Mouse (Mus musculus): ENCODE data around the gene Rap1gds1.
A peak's percentile ranks its signal among the peaks of the same experiment; 100 is the strongest.

Rap1gds1 gene

GRCm38 (mm10) chr3:139074484-139075211, at the start of gene Rap1gds1:
Gene Rap1gds1, minus strand, starts transcription at chr3:139075201.
- DNase-seq (ENCODE audit: low read depth, low spot score), result peak; percentile 32

DNA sequence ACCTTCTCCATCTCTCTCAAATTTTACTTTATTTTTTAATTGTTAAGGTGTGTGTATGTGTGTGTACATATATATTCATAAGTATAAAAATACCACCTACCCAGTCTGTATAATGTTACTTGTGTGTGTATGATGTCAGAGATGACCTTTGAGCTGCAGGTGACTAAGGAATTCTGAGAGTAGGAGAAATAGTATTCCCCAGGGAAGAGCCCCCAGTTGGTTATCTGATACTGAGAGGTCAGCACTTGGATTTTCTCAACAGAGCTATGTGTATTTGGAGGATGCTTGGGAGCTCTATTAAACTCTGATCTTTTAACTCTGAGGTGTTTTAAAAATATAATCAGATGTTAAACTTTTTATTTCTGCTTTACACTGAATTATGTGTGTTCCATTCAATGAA, 43.4 kb upstream of the Rap1gds1 start:
- DNase-seq (ENCODE audit: low read depth, low spot score), result no peak

- no peak for DNase-seq (ENCODE audit: low read depth, low spot score)
These were observed 41.8 kb upstream of the Rap1gds1 start for GRCm38 (mm10) chr3:139116733-139117337.

DNA sequence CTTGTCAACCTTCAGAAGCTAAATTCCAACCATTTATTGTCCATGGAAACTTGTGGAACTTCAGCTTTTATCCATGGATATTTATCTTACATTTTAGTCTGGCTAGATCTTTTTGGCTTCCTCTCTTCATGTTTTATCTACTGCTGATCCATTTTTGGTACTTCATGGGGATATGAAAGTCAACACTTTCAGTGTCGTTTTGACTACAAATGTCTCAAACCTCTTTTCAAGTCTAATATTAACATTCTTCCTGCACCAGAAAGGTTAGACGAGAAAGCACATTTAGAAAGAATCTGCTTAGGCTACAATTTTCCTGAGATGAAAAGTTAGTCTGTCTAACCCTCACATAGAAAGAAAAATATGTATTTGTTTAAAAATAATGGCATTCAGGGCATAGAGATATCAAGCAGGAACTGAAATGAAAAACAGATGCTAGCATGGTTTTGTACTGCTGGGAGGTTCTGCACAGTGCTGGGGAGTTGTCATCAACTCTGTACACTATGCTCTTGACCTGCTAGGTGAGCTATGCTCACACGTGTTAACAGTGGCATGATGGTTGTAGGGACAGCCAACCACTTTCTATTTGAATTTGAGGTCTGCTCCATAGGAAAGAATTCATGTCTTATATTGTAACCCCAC, 37.5 kb upstream of the Rap1gds1 start:
- no peak for DNase-seq (ENCODE audit: low read depth, low spot score)

DNA sequence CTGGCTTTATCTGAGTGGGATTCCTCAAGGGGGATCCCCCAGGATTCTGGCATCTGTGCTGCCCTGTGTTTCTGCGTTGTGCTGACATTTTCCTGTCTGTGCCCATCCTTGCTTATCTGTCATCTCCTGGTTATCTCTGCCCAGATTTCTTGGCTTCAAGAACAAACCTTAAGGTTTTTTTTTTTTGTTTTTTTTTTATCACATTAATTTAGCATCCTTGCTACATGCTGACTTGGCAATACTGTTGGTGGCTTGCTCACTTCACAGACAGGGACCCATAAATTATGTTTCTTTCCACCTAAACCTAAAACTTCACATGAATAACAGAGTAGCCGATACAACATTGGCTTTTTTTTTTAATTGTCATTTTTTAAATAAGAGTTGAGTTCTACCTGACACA, 36.9 kb upstream of the Rap1gds1 start:
- DNase-seq (ENCODE audit: low read depth, low spot score), result no peak

DNA sequence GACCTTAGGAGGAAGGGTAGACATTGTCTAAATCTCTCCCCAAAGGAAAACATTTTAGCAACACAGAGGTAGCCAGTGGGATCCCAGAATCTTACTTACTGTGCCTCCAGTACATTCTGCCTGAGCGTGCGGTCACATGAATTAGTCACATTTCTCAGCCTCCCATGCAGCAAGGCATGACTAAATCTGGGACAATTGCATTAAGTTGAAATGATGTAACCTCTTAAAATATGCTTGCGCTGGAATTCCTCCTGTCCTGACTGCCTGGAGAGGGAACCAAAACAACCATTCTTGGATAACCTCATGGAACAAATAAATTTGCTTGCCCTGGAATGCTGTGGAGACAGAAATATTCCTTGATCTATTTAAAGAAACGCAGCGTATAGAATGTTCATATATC, 33.2 kb upstream of the Rap1gds1 start:
- no peak for DNase-seq (ENCODE audit: low read depth, low spot score)

DNA sequence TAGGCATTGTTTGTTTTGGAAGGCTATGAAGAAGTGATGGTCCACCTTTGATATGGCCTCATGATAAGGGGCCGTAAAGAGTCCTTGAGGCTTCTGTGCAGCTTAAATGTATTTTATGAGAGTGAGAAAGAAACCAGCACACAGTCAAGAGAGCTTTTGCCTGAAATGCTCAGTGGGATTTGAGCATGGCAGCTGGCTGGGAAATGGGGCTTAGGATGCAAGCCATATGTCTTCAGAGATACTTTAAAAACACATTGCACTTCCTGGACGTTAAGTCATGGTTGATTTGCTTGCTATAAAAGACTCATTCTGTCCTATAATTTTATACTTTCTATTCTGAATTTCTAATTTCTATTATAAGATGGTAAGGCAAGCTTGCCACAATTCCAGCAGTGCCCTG, 28.9 kb upstream of the Rap1gds1 start:
- no peak for DNase-seq (ENCODE audit: low read depth, low spot score)

GRCm38 (mm10) chr3:139103346-139103745, 28.3 kb upstream of the Rap1gds1 start:
- DNase-seq (ENCODE audit: low read depth, low spot score), result no peak

DNA sequence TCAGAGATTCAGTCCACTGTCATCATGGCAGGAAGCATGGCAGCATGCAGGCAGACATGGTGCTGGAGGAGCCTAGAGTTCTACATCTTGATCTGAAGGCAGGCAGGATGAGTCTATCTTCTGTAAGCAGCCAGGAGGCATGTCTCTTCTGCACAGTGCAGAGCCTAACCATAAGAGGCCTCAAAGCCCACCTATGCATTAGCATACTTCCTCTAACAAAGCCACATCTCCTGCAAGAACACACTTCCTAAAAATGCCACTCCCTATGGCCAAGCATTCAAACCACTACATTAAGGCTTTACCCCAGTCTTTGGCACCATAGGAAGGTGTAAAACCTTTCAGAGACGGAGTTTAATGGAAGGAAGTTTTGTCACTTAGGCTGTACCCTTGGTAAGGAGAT, 26.9 kb upstream of the Rap1gds1 start:
- no peak for DNase-seq (ENCODE audit: low read depth, low spot score)

DNA sequence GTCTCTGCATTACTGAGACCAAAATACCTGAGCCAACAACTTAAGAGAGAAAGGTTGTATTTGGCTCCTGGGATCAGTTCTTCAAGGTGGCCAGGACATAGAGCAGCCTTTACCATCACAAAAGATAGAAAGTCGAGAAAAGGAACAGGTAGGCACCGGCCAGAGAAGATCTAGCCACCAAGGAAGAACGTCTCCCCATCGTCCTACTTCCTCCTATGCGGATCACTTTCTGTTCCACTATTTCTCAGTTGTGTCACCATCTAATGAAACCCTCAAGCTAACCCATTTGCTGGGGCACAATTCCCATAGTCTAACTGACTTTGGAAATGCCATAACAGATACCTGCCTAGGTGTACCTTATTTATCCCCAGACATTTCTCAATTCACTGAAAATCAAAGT, 24.3 kb upstream of the Rap1gds1 start:
- DNase-seq (ENCODE audit: low read depth, low spot score), result no peak

DNA sequence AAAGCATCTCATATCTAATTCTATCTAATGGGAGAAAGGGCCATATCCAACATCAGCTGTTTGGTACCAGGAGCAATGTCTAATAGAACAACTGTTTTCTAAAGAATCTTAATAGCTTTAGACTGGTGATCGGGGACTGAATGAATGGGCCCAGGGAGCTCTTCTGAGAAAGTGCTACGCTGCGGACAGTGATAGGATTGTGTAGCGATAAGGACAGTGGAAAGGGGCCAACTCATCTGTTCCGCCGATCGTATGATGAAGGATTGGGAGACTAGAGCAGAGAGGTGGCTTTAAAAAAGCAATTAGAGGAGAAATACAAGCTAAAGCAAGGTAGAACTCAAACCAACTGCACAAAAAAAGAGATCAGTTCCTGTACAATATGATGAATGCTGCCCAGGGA, 20.9 kb upstream of the Rap1gds1 start:
- DNase-seq (ENCODE audit: low read depth, low spot score), result no peak

GRCm38 (mm10) chr3:139088526-139088925, 13.5 kb upstream of the Rap1gds1 start:
- no peak for DNase-seq (ENCODE audit: low read depth, low spot score)

DNA sequence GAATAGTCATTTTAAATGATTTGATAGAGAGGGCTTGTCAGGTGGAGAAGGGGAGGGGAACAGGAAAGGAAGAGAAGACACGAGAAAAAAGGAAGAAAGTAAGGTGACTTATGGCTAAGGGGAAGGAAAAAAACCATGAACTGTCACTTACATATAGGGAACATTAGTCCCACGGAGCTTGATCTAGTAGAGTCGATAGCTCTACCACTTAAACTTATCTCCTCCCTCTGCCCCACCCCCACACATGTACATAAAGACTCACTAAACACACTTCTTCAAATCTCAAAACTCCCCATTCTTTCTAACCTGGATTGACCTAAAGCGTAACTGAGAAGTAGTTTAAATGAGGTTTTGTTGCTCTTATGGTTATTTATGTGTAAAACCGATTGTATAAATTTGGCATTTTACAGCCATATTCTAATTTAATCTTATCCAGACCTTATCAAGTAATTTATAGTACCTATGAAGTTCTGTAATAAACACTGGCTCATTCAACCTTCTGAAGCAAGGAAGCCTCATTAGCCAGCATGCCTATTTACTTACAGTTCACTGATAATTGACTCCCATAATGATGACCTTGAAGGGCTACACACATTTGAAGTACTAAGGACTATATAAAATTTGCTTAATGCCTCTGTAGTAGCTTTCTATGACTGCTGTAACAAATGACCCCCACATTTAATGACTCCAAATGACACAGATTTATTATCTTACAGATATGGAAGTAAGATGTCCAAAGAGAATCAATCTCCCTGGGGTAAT, 9.0 kb upstream of the Rap1gds1 start:
- no peak for DNase-seq (ENCODE audit: low read depth, low spot score)

DNA sequence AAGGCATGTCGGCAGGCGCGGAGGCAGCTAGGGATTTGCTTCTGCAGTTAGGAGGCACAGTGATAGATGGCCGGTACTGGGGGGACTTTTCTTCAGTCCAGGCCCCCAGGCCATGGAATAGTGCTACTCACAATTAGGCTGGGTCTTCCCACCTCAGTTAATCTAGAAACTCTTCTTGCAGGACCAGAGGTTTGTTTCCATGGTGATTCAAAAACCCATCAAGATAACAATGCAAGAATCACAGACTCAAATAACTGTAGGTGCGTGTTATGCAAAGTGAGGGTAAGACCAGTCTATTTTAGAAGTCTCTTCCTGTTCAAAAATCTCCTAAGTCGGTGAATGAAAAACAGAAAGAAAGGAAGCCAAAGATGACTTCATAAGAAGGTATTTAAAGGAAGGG, 4.8 kb upstream of the Rap1gds1 start:
- no peak for DNase-seq (ENCODE audit: low read depth, low spot score)

DNA sequence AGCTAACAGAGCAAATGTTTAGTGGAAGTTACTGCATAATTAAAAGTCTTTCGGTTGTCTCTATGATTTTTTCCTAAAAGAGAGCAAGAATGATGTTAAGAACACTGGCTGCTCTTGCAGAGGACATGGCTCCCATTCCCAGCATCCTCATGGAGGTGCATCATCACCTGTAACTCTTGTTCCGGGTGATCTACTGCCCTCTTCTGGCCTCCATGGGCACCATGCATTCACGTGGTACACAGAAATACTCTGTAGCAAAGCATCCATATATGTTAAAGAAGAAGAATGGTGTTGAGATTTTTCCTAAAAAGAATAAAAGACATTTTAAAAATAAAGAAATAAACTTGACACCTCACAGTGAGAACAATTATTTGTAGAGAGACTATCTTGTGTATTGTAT, 3.0 kb upstream of the Rap1gds1 start:
- no peak for DNase-seq (ENCODE audit: low read depth, low spot score)

GRCm38 (mm10) chr3:139076059-139076455, 1.1 kb upstream of the Rap1gds1 start:
- DNase-seq (ENCODE audit: low read depth, low spot score), result no peak

- peak; percentile 73 for DNase-seq (ENCODE audit: low read depth, low spot score)
These were observed 495 bp upstream of the Rap1gds1 start for GRCm38 (mm10) chr3:139075333-139076058.

GRCm38 (mm10) chr3:139073801-139074483, 1.1 kb downstream of the Rap1gds1 start:
- no peak for DNase-seq (ENCODE audit: low read depth, low spot score)

- DNase-seq (ENCODE audit: low read depth, low spot score), result no peak
These were observed 5.5 kb downstream of the Rap1gds1 start for GRCm38 (mm10) chr3:139069539-139069938.

DNA sequence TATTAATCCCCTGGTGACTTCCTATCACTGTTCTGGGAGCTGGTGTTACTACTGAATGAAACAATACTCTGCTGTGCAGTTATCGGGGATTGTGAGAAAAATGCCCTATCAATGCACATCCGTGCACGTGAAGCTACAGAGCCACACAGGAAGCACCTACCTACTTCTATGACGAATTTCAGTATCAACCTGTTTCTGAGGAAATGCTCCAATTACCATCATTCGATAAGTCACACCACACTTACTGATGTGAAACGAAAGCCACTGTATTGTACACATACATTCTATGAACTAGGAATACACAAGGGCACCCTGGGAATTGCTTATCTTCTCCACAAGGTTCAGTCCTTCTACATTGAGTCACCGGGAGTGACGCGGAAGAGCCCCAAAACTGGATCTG, 10.9 kb downstream of the Rap1gds1 start:
- no peak for DNase-seq (ENCODE audit: low read depth, low spot score)

GRCm38 (mm10) chr3:139062088-139062487, 12.9 kb downstream of the Rap1gds1 start:
- no peak for DNase-seq (ENCODE audit: low read depth, low spot score)
